Mouse (Mus musculus): ENCODE results near the gene Wdr63.

Wdr63 gene

GRCm38 (mm10) chr3:146053082-146053814 lies 54.7 kb downstream of the Wdr63 start:
- no peak for DNase-seq (ENCODE audit: low spot score)

- no peak for DNase-seq (ENCODE audit: low spot score)
Observed at GRCm38 (mm10) chr3:146051277-146052007, 56.5 kb downstream of the Wdr63 start.

GRCm38 (mm10) chr3:146049951-146050350 lies 58.0 kb downstream of the Wdr63 start:
- DNase-seq (ENCODE audit: low spot score): no peak

GRCm38 (mm10) chr3:146047704-146048207 lies 60.2 kb downstream of the Wdr63 start:
- DNase-seq (ENCODE audit: low spot score): peak; percentile 71

- DNase-seq (ENCODE audit: low spot score): no peak
Observed at GRCm38 (mm10) chr3:146046076-146046475, 61.9 kb downstream of the Wdr63 start.

- no peak for DNase-seq (ENCODE audit: low spot score)
Observed at GRCm38 (mm10) chr3:146044977-146045376, 63.0 kb downstream of the Wdr63 start.

- no peak for DNase-seq (ENCODE audit: low spot score)
Observed at GRCm38 (mm10) chr3:146041382-146041781, 66.5 kb downstream of the Wdr63 start.

GRCm38 (mm10) chr3:146039132-146039903 lies 68.6 kb downstream of the Wdr63 start:
- DNase-seq (ENCODE audit: low spot score): no peak

- no peak for DNase-seq (ENCODE audit: low spot score)
Observed at GRCm38 (mm10) chr3:146037906-146038305, 70.0 kb downstream of the Wdr63 start.

GRCm38 (mm10) chr3:146032976-146033375 lies 75.0 kb downstream of the Wdr63 start:
- DNase-seq (ENCODE audit: low spot score): no peak

- no peak for DNase-seq (ENCODE audit: low spot score)
Observed at GRCm38 (mm10) chr3:146030255-146030836, 77.6 kb downstream of the Wdr63 start.

- DNase-seq (ENCODE audit: low spot score): no peak
Observed at GRCm38 (mm10) chr3:146029234-146029633, 78.7 kb downstream of the Wdr63 start.

GRCm38 (mm10) chr3:146028406-146028805 lies 79.5 kb downstream of the Wdr63 start:
- no peak for DNase-seq (ENCODE audit: low spot score)

GRCm38 (mm10) chr3:146027116-146027515 lies 80.8 kb downstream of the Wdr63 start:
- peak; percentile 36 for DNase-seq (ENCODE audit: low spot score)

GRCm38 (mm10) chr3:146025499-146025898 lies 82.4 kb downstream of the Wdr63 start:
- DNase-seq (ENCODE audit: low spot score): no peak

GRCm38 (mm10) chr3:146024746-146025145 lies 83.2 kb downstream of the Wdr63 start:
- no peak for DNase-seq (ENCODE audit: low spot score)

GRCm38 (mm10) chr3:146022232-146022631 lies 85.7 kb downstream of the Wdr63 start:
- DNase-seq (ENCODE audit: low spot score): no peak

- DNase-seq (ENCODE audit: low spot score): no peak
Observed at GRCm38 (mm10) chr3:146017521-146017920, 90.4 kb downstream of the Wdr63 start.

- no peak for DNase-seq (ENCODE audit: low spot score)
Observed at GRCm38 (mm10) chr3:146016979-146017378, 91.0 kb downstream of the Wdr63 start.

GRCm38 (mm10) chr3:146014321-146014720 lies 93.6 kb downstream of the Wdr63 start:
- DNase-seq (ENCODE audit: low spot score): no peak

- DNase-seq (ENCODE audit: low spot score): no peak
Observed at GRCm38 (mm10) chr3:146013490-146013889, 94.4 kb downstream of the Wdr63 start.

Measured in embryo, embryonic 10.5 days (tissue).